Mouse (Mus musculus) intestine, embryonic 16.5 days (tissue): Measurements from ENCODE around the gene Akap6. TPM values are rescaled to one million over a fixed set of nuclear protein-coding genes. Genes with fewer than 3 reads are reported as not detected.
A peak's percentile ranks its signal among the peaks of the same experiment; 100 is the strongest.

Experiments used
- ATAC-seq: fragments of 200-750 bp; cut with Nextera tagmentation; 2 replicates; pipeline ENCODE4 v1.8.0; 2017; ENCODE audit warnings: moderate TSS enrichment, moderate library complexity
- H3K27ac ChIP-seq: fragments of 300-500 bp; sonication (generic); 2 replicates; pipeline ENCODE4 v1.5.1; 2014; ENCODE audit warnings: mild to moderate bottlenecking, low read length
- H3K27me3 ChIP-seq: fragments of 300-500 bp; sonication (generic); replicated peaks from 2 replicates; pipeline ENCODE4 v1.6.1; 2014; ENCODE audit warnings: low read length, control low read depth, mixed read lengths; ENCODE audit not compliant: control insufficient read depth, insufficient read depth
- H3K36me3 ChIP-seq: fragments of 300-500 bp; sonication (generic); 2 replicates; pipeline ENCODE4 v1.6.1; 2014; ENCODE audit warnings: low read length, control low read depth; ENCODE audit not compliant: control insufficient read depth, insufficient read depth
- H3K4me1 ChIP-seq: fragments of 300-500 bp; sonication (generic); 2 replicates; pipeline ENCODE4 v1.6.1; 2014; ENCODE audit warnings: low read length, control low read depth, mixed read lengths; ENCODE audit not compliant: control insufficient read depth, insufficient read depth
- H3K4me2 ChIP-seq: fragments of 300-500 bp; sonication (generic); 2 replicates; pipeline ENCODE4 v1.6.1; 2014; ENCODE audit warnings: low read depth, low read length, control low read depth
- H3K4me3 ChIP-seq: fragments of 300-500 bp; sonication (generic); 2 replicates; pipeline ENCODE4 v1.5.1; 2014; ENCODE audit warnings: mild to moderate bottlenecking, low read length
- H3K9ac ChIP-seq: fragments of 300-500 bp; sonication (generic); 2 replicates; pipeline ENCODE4 v1.6.1; 2014; ENCODE audit warnings: low read depth, low read length
- H3K9me3 ChIP-seq: fragments of 300-500 bp; sonication (generic); 2 replicates; pipeline ENCODE4 v1.6.1; 2016; ENCODE audit warnings: low read length, control low read depth; ENCODE audit not compliant: control insufficient read depth
- WGBS: fragments of 180-500 bp; shearing (Covaris S2); extraction: QIAGEN DNeasy Blood & Tissue Kit; methylation state at CpG from one replicate; pipeline ENCODE4 v1.1.7; 2014; 5-methylcytosine and 5-hydroxymethylcytosine counted together
- polyA plus RNA-seq: library from polyadenylated mRNA; unstranded; fragments of >200 nt; fragmentation: Nextera tagmentation; extraction: Ambion mirVana; gene quantifications from 2 replicates; pipeline ENCODE4 v1.2.1, GENCODE M21; 2015

Gene Akap6
- polyA plus RNA-seq, 1 experiment from 2014 or later: 1.4 TPM

- 81% methylated on average over 5 of the region's 5 CpGs for WGBS
- no peaks in the 10 kb centered on the region for H3K36me3 ChIP-seq
- no peak for ATAC-seq
- H3K9ac ChIP-seq: no peak overlapping the region
- no peaks in the 10 kb centered on the region for H3K27me3 ChIP-seq
- no peaks in the 10 kb centered on the region for H3K4me1 ChIP-seq
- H3K4me3 ChIP-seq: no peak overlapping the region
- H3K9me3 ChIP-seq: no peaks in the 10 kb centered on the region
- H3K27ac ChIP-seq: no peak overlapping the region
- H3K4me2 ChIP-seq: no peak overlapping the region
Observed at GRCm38 (mm10) chr12:53070907-53071306, 371.7 kb downstream of the Akap6 start.

- no peaks in the 10 kb centered on the region for H3K4me1 ChIP-seq
- no peaks in the 10 kb centered on the region for H3K9me3 ChIP-seq
- no peak overlapping the region for H3K9ac ChIP-seq
- 91% methylated on average over 3 of the region's 3 CpGs for WGBS
- H3K36me3 ChIP-seq: no peaks in the 10 kb centered on the region
- ATAC-seq: no peak
- H3K27ac ChIP-seq: no peak overlapping the region
- no peak overlapping the region for H3K4me3 ChIP-seq
- H3K4me2 ChIP-seq: no peak overlapping the region
- no peaks in the 10 kb centered on the region for H3K27me3 ChIP-seq
Observed at GRCm38 (mm10) chr12:53076595-53077400, 377.6 kb downstream of the Akap6 start.

GRCm38 (mm10) chr12:53085789-53086188, 386.6 kb downstream of the Akap6 start:
- ATAC-seq: no peak
- Histone ChIP-seq H3K27me3 (no peaks in the 10 kb centered on the region), H3K4me3 (no peak overlapping the region), H3K4me2 (no peak overlapping the region), H3K27ac (no peak overlapping the region), H3K9ac (no peak overlapping the region), H3K9me3 (no peaks in the 10 kb centered on the region), H3K36me3 (no peaks in the 10 kb centered on the region), H3K4me1 (no peaks in the 10 kb centered on the region)
- WGBS: 75% methylated on average over 3 of the region's 3 CpGs

- ATAC-seq: no peak
- Histone ChIP-seq H3K36me3 (no peaks in the 10 kb centered on the region), H3K9me3 (no peaks in the 10 kb centered on the region), H3K4me1 (no peaks in the 10 kb centered on the region), H3K9ac (no peak overlapping the region), H3K4me2 (no peak overlapping the region), H3K27me3 (no peaks in the 10 kb centered on the region), H3K27ac (no peak overlapping the region), H3K4me3 (no peak overlapping the region)
- WGBS: 87% methylated on average over 10 of the region's 10 CpGs
Observed at GRCm38 (mm10) chr12:53112276-53112675, 413.1 kb downstream of the Akap6 start.

- no peak overlapping the region for H3K4me3 ChIP-seq
- WGBS: 66% methylated on average over 4 of the region's 4 CpGs
Observed at GRCm38 (mm10) chr12:53119352-53119751, 420.2 kb downstream of the Akap6 start.

GRCm38 (mm10) chr12:53124131-53124530, 424.9 kb downstream of the Akap6 start:
- Histone ChIP-seq H3K9me3 (no peaks in the 10 kb centered on the region), H3K27me3 (no peaks in the 10 kb centered on the region), H3K27ac (no peak overlapping the region), H3K4me3 (no peak overlapping the region), H3K9ac (no peak overlapping the region), H3K4me1 (no peaks in the 10 kb centered on the region), H3K36me3 (no peaks in the 10 kb centered on the region), H3K4me2 (0 out of 2 replicates have a peak overlapping the region, but pooled peaks have one; percentile 27)
- ATAC-seq: no peak
- 51% methylated on average over 7 of the region's 7 CpGs for WGBS

More at GRCm38 (mm10) chr12:53119352-53119751, 420.2 kb downstream of the Akap6 start:
- H3K27ac ChIP-seq: no peak overlapping the region
- ATAC-seq: no peak
- no peaks in the 10 kb centered on the region for H3K27me3 ChIP-seq
- H3K9ac ChIP-seq: no peak overlapping the region
- H3K9me3 ChIP-seq: no peaks in the 10 kb centered on the region
- H3K4me2 ChIP-seq: no peak overlapping the region
- H3K36me3 ChIP-seq: no peaks in the 10 kb centered on the region
- no peaks in the 10 kb centered on the region for H3K4me1 ChIP-seq

GRCm38 (mm10) chr12:53124696-53125095, 425.5 kb downstream of the Akap6 start:
- WGBS: 45% methylated on average over 1 of the region's 1 CpGs
- H3K27ac ChIP-seq: no peak overlapping the region
- no peak overlapping the region for H3K4me2 ChIP-seq
- H3K4me3 ChIP-seq: no peak overlapping the region
- ATAC-seq: no peak
- no peaks in the 10 kb centered on the region for H3K9me3 ChIP-seq
- no peaks in the 10 kb centered on the region for H3K27me3 ChIP-seq
- no peaks in the 10 kb centered on the region for H3K36me3 ChIP-seq
- H3K9ac ChIP-seq: no peak overlapping the region
- no peaks in the 10 kb centered on the region for H3K4me1 ChIP-seq

- Histone ChIP-seq H3K27me3 (no peaks in the 10 kb centered on the region), H3K4me3 (no peak overlapping the region), H3K9ac (no peak overlapping the region), H3K36me3 (no peaks in the 10 kb centered on the region), H3K4me1 (no peaks in the 10 kb centered on the region), H3K9me3 (no peaks in the 10 kb centered on the region), H3K4me2 (no peak overlapping the region), H3K27ac (no peak overlapping the region)
- WGBS: 74% methylated on average over 4 of the region's 4 CpGs
- ATAC-seq: no peak
Observed at GRCm38 (mm10) chr12:53125286-53125685, 426.1 kb downstream of the Akap6 start.

GRCm38 (mm10) chr12:53134196-53134595, 435.0 kb downstream of the Akap6 start:
- Histone ChIP-seq H3K27me3 (no peaks in the 10 kb centered on the region), H3K36me3 (no peaks in the 10 kb centered on the region), H3K4me3 (no peak overlapping the region), H3K4me1 (no peaks in the 10 kb centered on the region), H3K27ac (no peak overlapping the region), H3K4me2 (no peak overlapping the region), H3K9ac (no peak overlapping the region), H3K9me3 (no peaks in the 10 kb centered on the region)
- no peak for ATAC-seq
- 71% methylated on average over 2 of the region's 2 CpGs for WGBS

- H3K4me1 ChIP-seq: no peaks in the 10 kb centered on the region
- WGBS: 85% methylated on average over 3 of the region's 3 CpGs
- no peaks in the 10 kb centered on the region for H3K9me3 ChIP-seq
- no peaks in the 10 kb centered on the region for H3K36me3 ChIP-seq
- H3K27me3 ChIP-seq: no peaks in the 10 kb centered on the region
- H3K27ac ChIP-seq: no peak overlapping the region
- no peak overlapping the region for H3K4me3 ChIP-seq
- no peak overlapping the region for H3K9ac ChIP-seq
- ATAC-seq: no peak
- H3K4me2 ChIP-seq: no peak overlapping the region
Observed at GRCm38 (mm10) chr12:53137331-53137730, 438.1 kb downstream of the Akap6 start.
